8 mouse cellular contexts compared by ENCODE assay signal in genomic region chr5:65492716-65493531, GRCm38 (mm10). TPM values are rescaled to one million over a fixed set of nuclear protein-coding genes. Genes with fewer than 3 reads are reported as not detected.
DNase-seq lines count a peak whose midpoint lies in the region; ATAC-seq lines count a peak whose summit lies in the region.

Gm43552 (minus strand) TSS chr5:65492833.

- H3K36me3 ChIP-seq in hindbrain, embryonic 14.5 days (replicated peaks; ENCODE audit: control insufficient read depth, insufficient read depth): peaks cover 8% of the 10 kb centered on the region; the same call in 1 of the 2 replicates

- DNase-seq in T-cell, adult 2 months (ENCODE audit: low spot score): peak; percentile 99
- DNase-seq in cerebellum, postnatal 25 days: peak; percentile 97
- DNase-seq in frontal cortex, postnatal 25 days (ENCODE audit: low spot score in 2 of 2): peak; percentile 89 to 92
- DNase-seq in hindbrain, embryonic 14.5 days (ENCODE audit: low spot score): peak; percentile 90
- DNase-seq in layer of hippocampus, postnatal 36 days: peak; percentile 96
- DNase-seq in lung, postnatal 25 days (ENCODE audit: low spot score): peak; percentile 98
- DNase-seq in retina, adult 2 months (ENCODE audit: low read depth, low spot score): peak; percentile 87
- DNase-seq in thymus, postnatal 25 days: peak; percentile 95

- H3K4me1 ChIP-seq in hindbrain, embryonic 14.5 days (replicated peaks; ENCODE audit: control insufficient read depth, insufficient read depth, low read length): peaks cover 22% of the 10 kb centered on the region

- peak within 1 kb of the TSS; percentile 76 for H3K4me3 ChIP-seq in hindbrain, embryonic 14.5 days (replicated peaks; ENCODE audit: low read length)

- no peaks in the 10 kb centered on the region for H3K9me3 ChIP-seq in hindbrain, embryonic 14.5 days (ENCODE audit: control insufficient read depth, low read length)

- H3K27ac ChIP-seq in hindbrain, embryonic 14.5 days: peak within 1 kb of the TSS; percentile 92

- peak within 1 kb of the TSS; percentile 94 for H3K9ac ChIP-seq in hindbrain, embryonic 14.5 days

- under 1% methylated on average over 67 of the region's 69 CpGs for WGBS in hindbrain, embryonic 14.5 days

- ATAC-seq in hindbrain, embryonic 14.5 days (ENCODE audit: low FRiP score): peak; percentile 95

- H3K4me2 ChIP-seq in hindbrain, embryonic 14.5 days (replicated peaks): peak within 1 kb of the TSS; percentile 75

- no peaks in the 10 kb centered on the region for H3K27me3 ChIP-seq in hindbrain, embryonic 14.5 days (ENCODE audit: control insufficient read depth, insufficient read depth, low read length)

RNA-seq across cellular contexts. Expression of gene Gm43552, which starts in this region (rescaled TPM):
- not detected in 2 replicates for polyA plus RNA-seq in hindbrain, embryonic 14.5 days (2014; fragmentation: Nextera tagmentation; extraction: Ambion mirVana)
- total RNA-seq in layer of hippocampus, postnatal 36 days (2021): 1 to 10 TPM; 4.5 to 7.7 TPM

Comparison
In these comparisons a context has a peak if more than half of its experiments do, and no peak if none do; other contexts are left out.
1. Peak in every context shown above with its lines: DNase-seq, ATAC-seq, H3K4me3 ChIP-seq and H3K27ac ChIP-seq.
2. Peak in DNase-seq, ATAC-seq, H3K4me3 ChIP-seq, H3K27ac ChIP-seq, H3K9ac ChIP-seq and H3K4me2 ChIP-seq in hindbrain, embryonic 14.5 days; RNA of the gene not detected or under 1 TPM.